Mouse (Mus musculus) liver, postnatal 0 days (tissue): ENCODE data around the gene Pde4dip. TPM values are rescaled to one million over a fixed set of nuclear protein-coding genes. Genes with fewer than 3 reads are reported as not detected.

ENCODE experiments used
- ATAC-seq: fragments of 200-750 bp; cut with Nextera tagmentation; 2 replicates; pipeline ENCODE4 v1.8.0; 2017; ENCODE audit warnings: mild to moderate bottlenecking, moderate library complexity
- DNase-seq: peaks from one replicate; pipeline ENCODE4 v3.0.0-alpha.2; 2016
- H3K27ac ChIP-seq: fragments of 300-500 bp; sonication (generic); 2 replicates; pipeline ENCODE4 v1.5.1; 2014; ENCODE audit warnings: antibody characterized with exemption, moderate library complexity, mild to moderate bottlenecking, low read depth
- H3K27me3 ChIP-seq: fragments of 300-500 bp; sonication (generic); 2 replicates; pipeline ENCODE4 v1.6.1; 2014; ENCODE audit warnings: low read length, control low read depth, mixed read lengths; ENCODE audit not compliant: insufficient read depth
- H3K36me3 ChIP-seq: fragments of 300-500 bp; sonication (generic); replicated peaks from 2 replicates; pipeline ENCODE4 v1.6.1; 2014; ENCODE audit warnings: mild to moderate bottlenecking, control low read depth, low read length, moderate library complexity, mixed read lengths; ENCODE audit not compliant: insufficient read depth
- H3K4me1 ChIP-seq: fragments of 300-500 bp; sonication (generic); 2 replicates; pipeline ENCODE4 v1.6.1; 2014; ENCODE audit warnings: antibody characterized with exemption, mild to moderate bottlenecking, control low read depth; ENCODE audit not compliant: insufficient read depth
- H3K4me2 ChIP-seq: fragments of 300-500 bp; sonication (generic); 2 replicates; pipeline ENCODE4 v1.6.1; 2014; ENCODE audit warnings: low read depth, mild to moderate bottlenecking, low read length, moderate library complexity, mixed read lengths
- H3K4me3 ChIP-seq: fragments of 300-500 bp; sonication (generic); 2 replicates; pipeline ENCODE4 v1.5.1; 2014; ENCODE audit warnings: low read depth, low read length
- H3K9ac ChIP-seq: fragments of 300-500 bp; sonication (generic); replicated peaks from 2 replicates; pipeline ENCODE4 v1.6.1; 2014; ENCODE audit warnings: mild to moderate bottlenecking, moderate library complexity
- H3K9me3 ChIP-seq: fragments of 300-500 bp; sonication (generic); 2 replicates; pipeline ENCODE4 v1.6.1; 2016; ENCODE audit warnings: mild to moderate bottlenecking, control low read depth, low read length, mixed read lengths
- CTCF ChIP-seq: sonication (generic); IDR thresholded peaks from 2 replicates; pipeline ENCODE4 v1.5.1; 2016; ENCODE audit warnings: antibody characterized with exemption, low read depth
- EP300 ChIP-seq: IDR thresholded peaks from 2 replicates; pipeline ENCODE4 v1.6.1; 2016; ENCODE audit warnings: antibody characterized with exemption, low read depth, mild to moderate bottlenecking
- WGBS: fragments of 180-500 bp; shearing (Covaris S2); extraction: QIAGEN DNeasy Blood & Tissue Kit; methylation state at CpG from one replicate; pipeline ENCODE4 v1.1.7; 2014; ENCODE audit not compliant: insufficient replicate concordance; 5-methylcytosine and 5-hydroxymethylcytosine counted together
- polyA plus RNA-seq: library from polyadenylated mRNA; unstranded; fragments of >200 nt; fragmentation: Nextera tagmentation; extraction: Ambion mirVana; gene quantifications from 2 replicates; pipeline ENCODE4 v1.2.1, GENCODE M21; 2015

The Pde4dip gene
- polyA plus RNA-seq, 1 experiment from 2014 or later, result 8.1 TPM

DNA sequence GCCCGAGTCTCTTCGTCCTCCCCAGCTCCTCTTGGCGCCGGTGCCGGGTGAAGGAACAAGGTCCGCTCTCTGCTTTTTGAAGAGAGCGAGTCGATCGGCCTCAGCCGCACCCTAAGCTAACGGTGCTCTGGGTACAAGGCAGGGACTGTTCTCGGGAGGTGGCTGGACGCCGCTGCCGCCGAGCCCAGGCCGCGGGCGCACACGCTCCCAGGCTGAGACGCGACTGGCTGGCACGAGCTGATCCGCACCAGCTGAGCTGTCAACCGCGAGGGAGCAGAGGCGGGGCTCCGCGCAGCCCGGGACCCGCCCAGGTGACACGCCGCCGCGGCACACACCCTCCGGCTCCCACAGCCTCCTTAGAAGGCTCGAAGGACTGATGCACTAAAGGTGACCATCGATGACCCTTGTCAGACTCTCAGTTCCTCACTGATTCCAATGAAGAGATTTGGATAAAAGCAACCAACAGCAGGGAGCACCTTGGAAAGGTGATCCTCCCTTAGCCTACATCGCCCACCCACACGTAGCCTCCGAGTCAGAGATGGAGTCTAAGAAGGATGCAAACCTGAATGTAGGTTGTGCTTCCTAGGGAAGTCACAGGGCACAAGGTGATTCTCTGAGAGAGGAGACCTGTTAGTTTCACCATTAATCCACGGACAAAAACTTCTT, 20.4 kb downstream of the Pde4dip start:
- Histone ChIP-seq H3K4me2 (peak overlapping the region; percentile 78), H3K36me3 (no peaks in the 10 kb centered on the region), H3K9ac (peak overlapping the region; percentile 69), H3K4me3 (peak overlapping the region; percentile 61), H3K27me3 (peaks cover 13% of the 10 kb centered on the region; the same call in 1 of the 2 replicates), H3K4me1 (peaks cover 3% of the 10 kb centered on the region; the same call in 1 of the 2 replicates), H3K27ac (peak overlapping the region; percentile 62), H3K9me3 (no peaks in the 10 kb centered on the region)
- WGBS, result 3% methylated on average over 41 of the region's 42 CpGs
- peak; percentile 92 for ATAC-seq
- TF ChIP-seq EP300 (no peak), CTCF (no peak)
- DNase-seq, result peak; percentile 73

DNA sequence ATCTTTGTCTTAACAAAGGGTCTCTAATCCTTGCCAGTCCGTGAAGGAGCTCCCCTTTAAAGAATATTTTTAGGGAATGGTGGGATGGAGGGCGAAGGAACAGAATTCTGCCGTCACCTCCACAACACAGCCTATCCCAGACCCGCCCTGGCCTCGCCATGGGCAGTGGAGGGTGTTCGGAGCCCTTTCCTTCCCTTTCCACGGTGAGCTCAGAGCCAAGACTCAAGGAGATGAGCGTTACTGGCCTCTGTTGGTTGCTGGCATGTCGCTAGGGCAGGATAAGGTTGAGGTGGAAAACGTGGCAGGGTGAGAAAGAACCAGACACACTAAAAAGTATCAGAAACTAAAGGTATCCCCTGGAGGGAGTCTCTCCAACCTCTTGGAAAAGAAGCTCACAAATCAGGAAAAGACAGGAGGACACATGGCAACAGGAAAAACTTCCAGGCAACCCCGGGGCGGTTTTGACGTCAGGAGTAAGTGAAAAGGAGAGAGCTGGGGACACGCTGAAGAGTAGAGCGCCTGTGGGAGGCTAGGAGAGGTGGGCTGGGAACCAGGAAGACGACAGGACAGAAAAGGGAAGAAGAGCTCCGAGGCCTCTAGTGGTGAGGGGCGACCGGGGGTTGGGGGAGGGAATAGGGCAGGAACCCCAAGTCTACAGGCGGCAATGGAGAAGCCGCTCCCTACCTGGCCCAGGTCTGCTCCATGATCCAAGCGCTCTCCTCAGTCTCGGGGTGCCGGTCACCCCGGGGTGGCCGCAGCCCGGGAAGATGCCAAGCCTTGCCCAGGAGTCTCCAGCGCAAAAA, 21.1 kb downstream of the Pde4dip start:
- ATAC-seq, result peak; percentile 48; the same call in 1 of the 2 replicates
- peak overlapping the region; percentile 62 for H3K27ac ChIP-seq
- DNase-seq, result peak; percentile 27

DNA sequence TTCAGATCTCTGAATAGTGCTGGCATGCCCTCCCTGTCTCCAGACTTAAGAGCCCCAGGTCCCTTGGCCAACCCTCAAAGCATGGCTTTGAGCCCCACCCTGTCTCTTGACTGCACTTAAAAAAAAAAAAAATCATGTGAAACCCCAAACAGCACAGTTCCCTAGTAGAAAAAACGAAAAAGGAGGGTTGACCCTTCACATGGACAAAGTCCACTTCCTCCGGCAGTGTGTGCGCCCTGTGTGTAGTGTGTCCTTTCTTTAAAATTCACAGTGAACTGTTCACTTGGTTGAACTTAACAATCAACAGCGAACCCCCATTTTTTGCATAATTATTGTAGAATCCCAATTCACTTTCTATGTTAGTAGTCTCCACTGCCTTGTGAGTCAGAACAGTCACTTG, 21.8 kb downstream of the Pde4dip start:
- peak overlapping the region; percentile 78 for H3K4me2 ChIP-seq
- no peaks in the 10 kb centered on the region for H3K36me3 ChIP-seq
- H3K4me1 ChIP-seq, result peaks cover 3% of the 10 kb centered on the region; the same call in 1 of the 2 replicates
- peaks cover 13% of the 10 kb centered on the region; the same call in 1 of the 2 replicates for H3K27me3 ChIP-seq
- H3K9ac ChIP-seq, result peak overlapping the region; percentile 69; the same call in 1 of the 2 replicates
- DNase-seq (no peak), ATAC-seq (no peak)
- peak overlapping the region; percentile 61 for H3K4me3 ChIP-seq
- no peaks in the 10 kb centered on the region for H3K9me3 ChIP-seq
- peak overlapping the region; percentile 62 for H3K27ac ChIP-seq
- TF ChIP-seq CTCF (no peak), EP300 (no peak)
- 47% methylated on average over 4 of the region's 4 CpGs for WGBS

More for the DNA sequence above, 21.1 kb downstream of the Pde4dip start:
- Histone ChIP-seq H3K27me3 (peaks cover 13% of the 10 kb centered on the region; the same call in 1 of the 2 replicates), H3K9ac (peak overlapping the region; percentile 69), H3K4me3 (peak overlapping the region; percentile 61), H3K4me2 (peak overlapping the region; percentile 78), H3K9me3 (no peaks in the 10 kb centered on the region), H3K36me3 (no peaks in the 10 kb centered on the region), H3K4me1 (peaks cover 3% of the 10 kb centered on the region; the same call in 1 of the 2 replicates)
- TF ChIP-seq CTCF (no peak), EP300 (no peak)
- WGBS, result 4% methylated on average over 27 of the region's 28 CpGs

DNA sequence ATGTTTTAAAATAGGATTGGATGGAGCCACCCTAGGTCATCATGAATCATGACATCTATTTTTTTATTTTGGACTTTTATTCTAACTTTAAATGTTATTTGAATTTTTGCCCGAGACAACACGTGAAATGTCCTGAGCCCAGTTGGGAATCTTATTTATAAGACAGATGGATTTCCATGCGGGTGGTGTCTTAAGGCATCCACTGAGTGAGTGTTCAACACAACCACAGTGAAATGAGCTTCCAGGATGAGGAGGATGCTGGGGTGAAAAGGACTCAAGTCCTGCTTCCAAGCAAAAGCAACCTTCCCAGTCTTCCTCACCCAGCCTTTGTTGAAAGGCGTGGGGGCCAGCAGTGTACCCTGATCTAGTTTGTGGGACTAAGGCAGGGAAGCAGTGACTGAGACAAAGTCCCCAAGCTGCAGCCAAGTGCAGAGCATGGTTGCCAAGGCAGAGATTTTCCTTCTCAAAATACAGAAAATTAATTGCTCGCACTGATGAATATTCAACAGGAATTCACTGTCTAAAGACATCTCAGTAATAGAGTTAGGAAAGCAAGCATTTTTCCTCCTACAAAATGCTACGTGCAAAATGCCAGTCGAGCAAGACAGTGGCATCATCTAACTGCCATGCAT, 27.6 kb downstream of the Pde4dip start:
- H3K27ac ChIP-seq, result no peak overlapping the region
- no peaks in the 10 kb centered on the region for H3K27me3 ChIP-seq
- 83% methylated on average over 7 of the region's 7 CpGs for WGBS
- H3K4me1 ChIP-seq, result no peaks in the 10 kb centered on the region
- H3K9ac ChIP-seq, result no peak overlapping the region
- H3K4me3 ChIP-seq, result no peak overlapping the region
- H3K4me2 ChIP-seq, result no peak overlapping the region
- no peaks in the 10 kb centered on the region for H3K36me3 ChIP-seq
- TF ChIP-seq EP300, result no peak
- TF ChIP-seq CTCF, result no peak
- H3K9me3 ChIP-seq, result no peaks in the 10 kb centered on the region
- DNase-seq, result no peak
- no peak for ATAC-seq

DNA sequence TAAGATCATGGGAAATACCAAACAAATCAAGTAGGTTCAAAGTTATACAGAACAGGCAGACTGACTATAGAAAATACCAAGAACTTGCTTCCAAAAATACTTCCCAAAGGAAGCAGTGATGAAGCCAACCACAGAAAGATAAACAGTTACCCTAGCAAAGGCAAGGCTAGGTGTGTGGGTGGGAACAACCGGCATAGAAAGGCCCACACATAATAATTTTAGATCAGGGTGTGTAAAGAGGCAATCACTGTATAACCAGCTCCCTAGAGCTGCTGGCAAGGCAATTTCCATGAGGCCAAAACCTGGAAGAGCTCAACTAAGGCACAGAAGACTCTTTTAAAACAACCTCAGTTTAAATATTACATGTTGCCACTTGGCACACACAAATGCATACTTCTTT, 29.1 kb downstream of the Pde4dip start:
- no peak overlapping the region for H3K4me3 ChIP-seq

More for the DNA sequence above, 29.1 kb downstream of the Pde4dip start:
- H3K9me3 ChIP-seq, result no peaks in the 10 kb centered on the region
- no peak overlapping the region for H3K4me2 ChIP-seq
- no peaks in the 10 kb centered on the region for H3K4me1 ChIP-seq
- no peaks in the 10 kb centered on the region for H3K27me3 ChIP-seq
- DNase-seq (no peak), ATAC-seq (no peak)
- H3K27ac ChIP-seq, result no peak overlapping the region
- WGBS, result 51% methylated on average over 1 of the region's 1 CpGs
- H3K36me3 ChIP-seq, result no peaks in the 10 kb centered on the region
- H3K9ac ChIP-seq, result no peak overlapping the region
- no peak for TF ChIP-seq CTCF
- TF ChIP-seq EP300, result no peak
